Mouse (Mus musculus) ovary, adult 18-20 months (tissue): Measurements from ENCODE around the gene Syngr1.

Source experiments
- DNase-seq: peaks from one replicate; pipeline ENCODE4 v3.0.0; 2022; ENCODE audit warnings: low spot score, mixed read lengths

Gene Syngr1

GRCm38 (mm10) chr15:80147090-80147489 lies 56.0 kb downstream of the Syngr1 start:
- no peak for DNase-seq

GRCm38 (mm10) chr15:80147511-80147910 lies 56.4 kb downstream of the Syngr1 start:
- DNase-seq, result no peak

- DNase-seq, result no peak
These were observed 57.4 kb downstream of the Syngr1 start for GRCm38 (mm10) chr15:80148565-80148964.

GRCm38 (mm10) chr15:80149517-80149916 lies 58.4 kb downstream of the Syngr1 start:
- no peak for DNase-seq

- no peak for DNase-seq
These were observed 61.5 kb downstream of the Syngr1 start for GRCm38 (mm10) chr15:80152663-80153062.

- no peak for DNase-seq
These were observed 62.6 kb downstream of the Syngr1 start for GRCm38 (mm10) chr15:80153757-80154156.

- DNase-seq, result no peak
These were observed 64.6 kb downstream of the Syngr1 start for GRCm38 (mm10) chr15:80155707-80156106.

DNA sequence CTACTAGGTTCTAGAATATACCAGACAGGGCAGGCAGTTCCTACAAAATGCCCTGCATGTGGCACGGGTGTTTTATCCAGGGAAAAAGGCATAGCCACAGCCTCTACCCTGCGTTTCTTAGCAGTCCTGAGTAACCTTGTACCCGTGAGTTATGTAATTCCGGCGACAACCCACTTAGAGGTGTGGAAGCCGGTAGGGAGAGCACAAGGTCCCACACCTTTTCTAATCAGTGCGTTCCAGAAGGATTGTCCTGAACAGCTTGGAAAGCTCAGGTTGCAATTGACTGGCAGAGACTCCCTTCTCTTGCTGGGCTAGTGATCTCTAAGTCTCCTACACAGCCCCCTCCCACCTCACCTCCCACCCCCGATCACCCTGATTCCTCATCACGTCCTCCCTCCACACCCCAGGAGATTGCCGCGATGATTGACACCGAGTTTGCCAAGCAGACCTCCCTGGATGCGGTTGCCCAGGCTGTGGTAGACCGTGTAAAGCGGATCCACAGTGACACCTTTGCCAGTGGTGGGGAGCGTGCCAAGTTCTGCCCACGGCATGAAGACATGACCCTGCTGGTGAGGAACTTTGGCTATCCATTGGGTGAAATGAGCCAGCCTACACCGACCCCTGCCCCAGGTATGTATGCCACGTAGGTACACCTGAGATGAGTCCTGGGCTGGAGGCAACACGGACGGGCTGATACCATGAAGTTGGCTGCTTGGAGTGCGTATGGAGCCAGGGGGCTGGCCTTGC lies 66.2 kb downstream of the Syngr1 start:
- DNase-seq, result no peak

- DNase-seq, result no peak
These were observed 67.0 kb downstream of the Syngr1 start for GRCm38 (mm10) chr15:80158001-80158706.

GRCm38 (mm10) chr15:80158707-80159090 lies 67.6 kb downstream of the Syngr1 start:
- DNase-seq, result no peak

- DNase-seq, result no peak
These were observed 68.3 kb downstream of the Syngr1 start for GRCm38 (mm10) chr15:80159286-80159901.

DNA sequence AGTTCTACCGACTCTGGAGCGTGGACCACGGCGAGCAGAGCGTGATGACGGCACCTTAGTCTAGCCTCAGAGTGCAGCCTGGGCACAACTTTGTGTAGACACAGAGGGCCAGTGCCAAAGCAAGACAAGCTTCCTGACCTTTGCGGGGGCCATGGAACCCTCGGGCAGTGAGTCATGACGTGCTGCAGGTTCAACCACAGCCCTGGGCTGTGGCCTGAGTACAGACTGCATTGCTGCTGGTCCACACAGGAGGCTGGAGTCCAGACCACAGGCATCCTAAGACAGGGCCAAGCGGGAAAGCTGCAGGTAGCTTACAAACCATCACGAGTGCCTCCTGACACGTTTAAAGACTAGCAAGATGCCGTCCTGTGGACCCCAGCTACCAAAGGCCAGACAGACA lies 69.1 kb downstream of the Syngr1 start:
- no peak for DNase-seq

GRCm38 (mm10) chr15:80160726-80161125 lies 69.6 kb downstream of the Syngr1 start:
- DNase-seq, result no peak

DNA sequence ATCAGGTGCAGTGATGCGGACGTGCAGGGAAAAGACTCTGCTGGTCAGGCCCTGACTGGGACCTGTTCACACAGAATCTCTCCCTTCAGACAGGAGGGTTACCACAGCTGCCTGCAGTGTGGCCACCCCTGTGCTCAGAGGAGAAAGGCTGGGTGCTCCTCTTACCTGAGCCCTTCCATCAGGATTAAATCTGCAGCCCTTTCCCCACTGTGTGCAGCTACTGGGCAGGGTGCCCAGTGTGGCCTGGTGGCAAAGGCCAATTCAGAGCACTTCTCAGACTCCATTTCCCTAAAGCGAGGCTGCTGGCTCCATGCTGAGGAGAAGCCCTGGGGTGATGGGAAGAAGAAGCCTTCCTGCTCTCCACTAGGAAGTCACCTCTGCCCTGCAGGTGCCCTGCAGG lies 70.1 kb downstream of the Syngr1 start:
- DNase-seq, result no peak

- DNase-seq, result no peak
These were observed 71.3 kb downstream of the Syngr1 start for GRCm38 (mm10) chr15:80162401-80162964.

GRCm38 (mm10) chr15:80163274-80163673 lies 72.1 kb downstream of the Syngr1 start:
- no peak for DNase-seq

GRCm38 (mm10) chr15:80163716-80164115 lies 72.6 kb downstream of the Syngr1 start:
- no peak for DNase-seq

DNA sequence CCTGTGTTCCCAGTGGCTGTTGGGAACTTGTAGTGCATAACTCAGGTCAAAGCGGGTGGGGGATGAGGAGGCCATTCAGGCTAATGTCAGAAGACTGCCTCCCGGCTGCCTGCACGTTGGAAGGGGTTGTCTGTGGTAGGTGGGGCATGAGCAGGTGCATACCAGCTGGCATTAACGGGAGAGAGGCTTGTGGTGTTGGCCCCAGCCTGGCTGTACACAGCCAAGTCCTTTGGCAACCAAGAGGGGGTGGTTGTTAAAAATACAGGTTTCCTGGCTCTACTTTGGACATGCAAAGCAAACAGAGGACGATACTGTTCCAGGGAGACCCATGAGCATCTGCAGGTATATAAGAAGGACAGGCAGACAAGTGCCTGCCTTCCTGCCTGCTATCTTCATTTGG lies 74.3 kb downstream of the Syngr1 start:
- no peak for DNase-seq
